Comparison of ENCODE assay signal across 15 mouse cellular contexts in genomic region chr19:43109796-43110195, GRCm38 (mm10).
"Had no signal": no experiment of that assay in that cellular context is flagged by ENCODE, and none has a peak within 500 bp of the region (broad histone marks: within the 10 kb centered on the region; RNA-seq: fewer than 3 reads in every experiment).

No protein-coding gene starts in this region.

- H3K4me1 ChIP-seq: limb, embryonic 10.5 days; liver, embryonic 15.5 days; megakaryocyte, embryonic 14.5 days; midbrain, embryonic 15.5 days; neural tube, embryonic 12.5 days had no signal

- DNase-seq: kidney, adult 9 months; right cerebral cortex, postnatal 4 days; spleen, adult 18-20 months; thymus, adult 18-20 months; thymus, postnatal 14 days had no signal

- H3K9ac ChIP-seq: liver, embryonic 15.5 days; midbrain, embryonic 15.5 days; neural tube, embryonic 12.5 days had no signal

- H3K27ac ChIP-seq: left cerebral cortex, adult 2 months; limb, embryonic 10.5 days; liver, embryonic 15.5 days; macrophage; midbrain, embryonic 15.5 days; neural tube, embryonic 12.5 days had no signal

- H3K4me2 ChIP-seq: liver, embryonic 11.5 days; liver, embryonic 15.5 days; midbrain, embryonic 11.5 days; midbrain, embryonic 15.5 days; neural tube, embryonic 12.5 days had no signal

- H3K27me3 ChIP-seq: liver, embryonic 15.5 days; midbrain, embryonic 15.5 days; neural tube, embryonic 12.5 days had no signal

- H3K36me3 ChIP-seq: limb, embryonic 10.5 days; liver, embryonic 15.5 days; midbrain, embryonic 15.5 days; neural tube, embryonic 12.5 days had no signal

- H3K9me3 ChIP-seq: limb, embryonic 10.5 days; liver, embryonic 15.5 days had no signal

- ATAC-seq: intestine, embryonic 16.5 days; midbrain, embryonic 15.5 days had no signal

- H3K4me3 ChIP-seq: left cerebral cortex, adult 2 months; limb, embryonic 10.5 days; liver, embryonic 15.5 days; megakaryocyte, embryonic 14.5 days; midbrain, embryonic 15.5 days; neural tube, embryonic 12.5 days had no signal
